Mouse (Mus musculus) midbrain, postnatal 0 days (tissue): Measurements from ENCODE around the gene Mcat. TPM values are rescaled to one million over a fixed set of nuclear protein-coding genes. Genes with fewer than 3 reads are reported as not detected.

Source experiments
- ATAC-seq: fragments of 200-750 bp; cut with Nextera tagmentation; 2 replicates; pipeline ENCODE4 v1.8.0; 2017; ENCODE audit warnings: moderate number of reproducible peaks, mild to moderate bottlenecking, moderate TSS enrichment, moderate library complexity; ENCODE audit not compliant: low FRiP score
- DNase-seq: peaks from one replicate; pipeline ENCODE4 v3.0.0-alpha.2; 2015; ENCODE audit warnings: low spot score
- H3K27ac ChIP-seq: fragments of 300-500 bp; sonication (generic); 2 replicates; pipeline ENCODE4 v1.5.1; 2014; ENCODE audit warnings: low read depth, mild to moderate bottlenecking, low read length, mixed read lengths
- H3K27me3 ChIP-seq: fragments of 300-500 bp; sonication (generic); 2 replicates; pipeline ENCODE4 v1.6.1; 2014; ENCODE audit warnings: low read length, control low read depth, mixed read lengths; ENCODE audit not compliant: insufficient read depth
- H3K36me3 ChIP-seq: fragments of 300-500 bp; sonication (generic); 2 replicates; pipeline ENCODE4 v1.6.1; 2014; ENCODE audit warnings: low read length, control low read depth, mixed read lengths; ENCODE audit not compliant: insufficient read depth
- H3K4me1 ChIP-seq: fragments of 300-500 bp; sonication (generic); 2 replicates; pipeline ENCODE4 v1.6.1; 2014; ENCODE audit warnings: mild to moderate bottlenecking, control low read depth, antibody characterized with exemption, low read length, mixed read lengths; ENCODE audit not compliant: insufficient read depth
- H3K4me2 ChIP-seq: fragments of 300-500 bp; sonication (generic); 2 replicates; pipeline ENCODE4 v1.6.1; 2014; ENCODE audit warnings: low read depth, mild to moderate bottlenecking, low read length, mixed read lengths; ENCODE audit not compliant: poor library complexity, severe bottlenecking
- H3K4me3 ChIP-seq: fragments of 300-500 bp; sonication (generic); 2 replicates; pipeline ENCODE4 v1.5.1; 2014; ENCODE audit warnings: low read depth, mild to moderate bottlenecking, low read length, moderate library complexity
- H3K9ac ChIP-seq: fragments of 300-500 bp; sonication (generic); replicated peaks from 2 replicates; pipeline ENCODE4 v1.6.1; 2014; ENCODE audit warnings: mild to moderate bottlenecking, low read length, moderate library complexity, mixed read lengths; ENCODE audit not compliant: poor library complexity, severe bottlenecking
- H3K9me3 ChIP-seq: fragments of 300-500 bp; sonication (generic); 2 replicates; pipeline ENCODE4 v1.6.1; 2016; ENCODE audit warnings: low read length, control low read depth
- CTCF ChIP-seq: IDR thresholded peaks from 2 replicates; pipeline ENCODE4 v1.5.1; 2016; ENCODE audit warnings: antibody characterized with exemption, mild to moderate bottlenecking
- WGBS: fragments of 180-500 bp; shearing (Covaris S2); extraction: QIAGEN DNeasy Blood & Tissue Kit; methylation state at CpG from one replicate; pipeline ENCODE4 v1.1.7; 2014; 5-methylcytosine and 5-hydroxymethylcytosine counted together
- polyA plus RNA-seq: library from polyadenylated mRNA; unstranded; fragments of >200 nt; fragmentation: Nextera tagmentation; extraction: Ambion mirVana; gene quantifications from 2 replicates; pipeline ENCODE4 v1.2.1, GENCODE M21; 2015
- total RNA-seq: library from RNA; depleted of rRNA; stranded (reverse); fragments of >200 nt; gene quantifications from 2 replicates; pipeline ENCODE4 v1.2.3, GENCODE M21; 2014

Gene Mcat
- total and polyA plus RNA-seq, 2 experiments from 2014 or later: 34.6 to 43.9 TPM

DNA sequence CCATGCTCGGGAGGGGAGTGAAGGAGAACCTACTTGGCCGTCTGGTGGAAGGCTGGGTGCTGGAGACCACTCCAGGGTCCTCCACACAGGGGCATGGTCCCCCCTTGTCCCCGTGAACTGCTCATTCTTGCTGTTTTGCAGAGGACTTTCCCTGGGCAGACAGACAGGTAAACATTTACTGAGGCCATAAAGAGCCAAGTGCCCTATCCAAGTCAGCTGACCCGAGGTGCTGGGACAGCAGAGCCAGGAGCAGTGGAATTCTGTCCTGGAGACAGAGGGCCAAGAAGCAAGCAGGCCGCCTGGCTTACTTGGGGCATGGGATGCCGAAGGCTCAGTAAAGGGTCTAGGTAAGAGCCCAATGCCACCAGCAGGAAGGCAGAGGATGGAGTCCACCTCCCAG is 32.9 kb downstream of the Mcat start:
- Histone ChIP-seq H3K36me3 (no peaks in the 10 kb centered on the region), H3K9me3 (no peaks in the 10 kb centered on the region), H3K4me1 (peaks cover 4% of the 10 kb centered on the region; the same call in 1 of the 2 replicates), H3K27me3 (peaks cover 21% of the 10 kb centered on the region), H3K4me3 (no peak overlapping the region), H3K4me2 (no peak overlapping the region), H3K27ac (no peak overlapping the region), H3K9ac (no peak overlapping the region)
- no peak for ATAC-seq
- TF ChIP-seq CTCF: no peak
- WGBS: 79% methylated on average over 6 of the region's 6 CpGs
- DNase-seq: no peak

- no peak overlapping the region for H3K4me2 ChIP-seq
- H3K4me3 ChIP-seq: no peak overlapping the region
- no peaks in the 10 kb centered on the region for H3K9me3 ChIP-seq
- peaks cover 4% of the 10 kb centered on the region; the same call in 1 of the 2 replicates for H3K4me1 ChIP-seq
- no peak for TF ChIP-seq CTCF
- no peak overlapping the region for H3K9ac ChIP-seq
- 94% methylated on average over 9 of the region's 9 CpGs for WGBS
- DNase-seq (no peak), ATAC-seq (no peak)
- peaks cover 26% of the 10 kb centered on the region for H3K27me3 ChIP-seq
- no peak overlapping the region for H3K27ac ChIP-seq
- H3K36me3 ChIP-seq: no peaks in the 10 kb centered on the region
These were observed 33.4 kb downstream of the Mcat start for GRCm38 (mm10) chr15:83530233-83530632.

- H3K27me3 ChIP-seq: peaks cover 26% of the 10 kb centered on the region
- no peak for TF ChIP-seq CTCF
- H3K9me3 ChIP-seq: no peaks in the 10 kb centered on the region
- DNase-seq (no peak), ATAC-seq (no peak)
- H3K27ac ChIP-seq: no peak overlapping the region
- H3K9ac ChIP-seq: no peak overlapping the region
- H3K4me2 ChIP-seq: no peak overlapping the region
- no peak overlapping the region for H3K4me3 ChIP-seq
- 86% methylated on average over 5 of the region's 5 CpGs for WGBS
- no peaks in the 10 kb centered on the region for H3K36me3 ChIP-seq
- H3K4me1 ChIP-seq: peaks cover 4% of the 10 kb centered on the region; the same call in 1 of the 2 replicates
These were observed 33.8 kb downstream of the Mcat start for GRCm38 (mm10) chr15:83529765-83530164.

GRCm38 (mm10) chr15:83528892-83529291 is 34.7 kb downstream of the Mcat start:
- ATAC-seq (no peak), DNase-seq (no peak)

GRCm38 (mm10) chr15:83527747-83528146 is 35.8 kb downstream of the Mcat start:
- Histone ChIP-seq H3K4me3 (no peak overlapping the region), H3K9me3 (no peaks in the 10 kb centered on the region), H3K4me2 (no peak overlapping the region), H3K27ac (no peak overlapping the region), H3K4me1 (peaks cover 4% of the 10 kb centered on the region; the same call in 1 of the 2 replicates), H3K36me3 (no peaks in the 10 kb centered on the region), H3K9ac (no peak overlapping the region), H3K27me3 (peaks cover 26% of the 10 kb centered on the region)
- WGBS: 92% methylated on average over 2 of the region's 2 CpGs
- no peak for ATAC-seq
- TF ChIP-seq CTCF: no peak
- no peak for DNase-seq

More at GRCm38 (mm10) chr15:83528892-83529291, 34.7 kb downstream of the Mcat start:
- no peak overlapping the region for H3K9ac ChIP-seq
- H3K4me1 ChIP-seq: peaks cover 4% of the 10 kb centered on the region; the same call in 1 of the 2 replicates
- 78% methylated on average over 4 of the region's 4 CpGs for WGBS
- H3K27ac ChIP-seq: no peak overlapping the region
- TF ChIP-seq CTCF: no peak
- H3K27me3 ChIP-seq: peaks cover 26% of the 10 kb centered on the region
- H3K4me3 ChIP-seq: no peak overlapping the region
- H3K4me2 ChIP-seq: no peak overlapping the region
- no peaks in the 10 kb centered on the region for H3K9me3 ChIP-seq
- no peaks in the 10 kb centered on the region for H3K36me3 ChIP-seq

DNA sequence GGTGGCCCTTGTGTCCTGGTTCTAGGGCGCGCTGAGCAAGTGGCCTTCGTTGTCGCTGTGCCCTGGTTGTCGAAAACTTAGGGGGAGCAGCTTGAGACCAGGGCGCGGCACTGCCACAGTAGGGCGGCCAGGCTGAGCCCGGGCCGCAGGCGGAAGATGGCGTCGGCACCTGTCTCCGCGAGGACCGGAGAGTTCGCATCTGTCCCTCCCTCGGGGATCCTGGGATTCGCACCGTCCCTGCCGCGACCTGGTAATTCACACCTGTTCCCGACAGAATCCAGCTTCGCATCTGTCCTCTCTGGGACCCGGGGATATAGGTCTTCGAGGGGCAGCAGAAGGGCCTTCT is 36.5 kb downstream of the Mcat start:
- H3K4me3 ChIP-seq: peak overlapping the region; percentile 34
- no peaks in the 10 kb centered on the region for H3K9me3 ChIP-seq
- no peaks in the 10 kb centered on the region for H3K36me3 ChIP-seq
- ATAC-seq (no peak), DNase-seq (no peak)
- no peak overlapping the region; the same call in 1 of the 2 replicates for H3K9ac ChIP-seq
- no peak overlapping the region for H3K27ac ChIP-seq
- peaks cover 26% of the 10 kb centered on the region for H3K27me3 ChIP-seq
- peak overlapping the region; percentile 84 for H3K4me2 ChIP-seq
- H3K4me1 ChIP-seq: peaks cover 4% of the 10 kb centered on the region; the same call in 1 of the 2 replicates
- WGBS: 2% methylated on average over 25 of the region's 26 CpGs
- no peak for TF ChIP-seq CTCF
